Mouse (Mus musculus) liver, embryonic 13.5 days (tissue): ENCODE results near the gene Ndufa13. TPM values are rescaled to one million over a fixed set of nuclear protein-coding genes. Genes with fewer than 3 reads are reported as not detected.

ENCODE experiments used
- ATAC-seq: fragments of 200-750 bp; cut with Nextera tagmentation; 2 replicates; pipeline ENCODE4 v1.8.0; 2017; ENCODE audit warnings: low read depth, mild to moderate bottlenecking, moderate number of reproducible peaks, moderate library complexity
- DNase-seq: peaks from one replicate; pipeline ENCODE4 v3.0.0; 2022
- H3K27ac ChIP-seq: fragments of 300-500 bp; sonication (generic); 2 replicates; pipeline ENCODE4 v1.5.1; 2015; ENCODE audit warnings: moderate library complexity, mild to moderate bottlenecking, inconsistent platforms
- H3K27me3 ChIP-seq: fragments of 300-500 bp; sonication (generic); 2 replicates; pipeline ENCODE4 v1.6.1; 2015; ENCODE audit warnings: mild to moderate bottlenecking, inconsistent platforms
- H3K36me3 ChIP-seq: fragments of 300-500 bp; sonication (generic); 2 replicates; pipeline ENCODE4 v1.6.1; 2015; ENCODE audit warnings: mild to moderate bottlenecking, inconsistent platforms
- H3K4me1 ChIP-seq: fragments of 300-500 bp; sonication (generic); replicated peaks from 2 replicates; pipeline ENCODE4 v1.6.1; 2015; ENCODE audit warnings: inconsistent platforms
- H3K4me2 ChIP-seq: fragments of 300-500 bp; sonication (generic); 2 replicates; pipeline ENCODE4 v1.6.1; 2015; ENCODE audit warnings: inconsistent platforms, mild to moderate bottlenecking, moderate library complexity
- H3K4me3 ChIP-seq: fragments of 300-500 bp; sonication (generic); replicated peaks from 2 replicates; pipeline ENCODE4 v1.5.1; 2015; ENCODE audit warnings: mild to moderate bottlenecking, inconsistent platforms
- H3K9ac ChIP-seq: fragments of 300-500 bp; sonication (generic); 2 replicates; pipeline ENCODE4 v1.6.1; 2015; ENCODE audit warnings: mild to moderate bottlenecking, inconsistent platforms
- H3K9me3 ChIP-seq: fragments of 300-500 bp; sonication (generic); replicated peaks from 2 replicates; pipeline ENCODE4 v1.6.1; 2016; ENCODE audit warnings: inconsistent platforms
- WGBS: fragments of 180-500 bp; shearing (Covaris S2); methylation state at CpG from one replicate; pipeline ENCODE4 v1.1.7; 2015; ENCODE audit not compliant: insufficient replicate concordance; 5-methylcytosine and 5-hydroxymethylcytosine counted together
- polyA plus RNA-seq: library from polyadenylated mRNA; unstranded; fragments of >200 nt; fragmentation: Nextera tagmentation; extraction: Ambion mirVana; gene quantifications from 2 replicates; pipeline ENCODE4 v1.2.1, GENCODE M21; 2015

The Ndufa13 gene
- polyA plus RNA-seq, 1 experiment from 2014 or later: 114 TPM

DNA sequence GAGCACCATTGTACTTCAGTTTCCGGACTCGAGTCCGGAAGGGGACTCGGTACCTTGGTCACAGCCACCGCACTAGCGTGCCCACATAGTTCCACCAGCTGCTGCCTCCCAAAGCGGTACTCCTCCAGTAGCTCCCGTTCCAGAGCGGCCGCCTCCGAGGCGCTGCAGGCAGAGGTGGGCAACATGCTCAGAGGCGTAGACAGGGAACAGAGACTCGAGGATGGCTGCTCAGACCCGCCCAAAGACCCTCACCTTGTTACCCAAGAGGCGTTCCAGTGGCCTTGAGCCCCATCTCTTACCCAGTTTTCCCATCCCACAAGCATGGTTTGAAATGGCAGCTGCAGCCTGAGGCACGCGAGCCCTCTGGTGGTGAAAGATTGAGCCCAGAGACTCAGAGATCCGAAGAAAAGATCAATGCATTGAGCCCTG, 11.5 kb downstream of the Ndufa13 start:
- Histone ChIP-seq H3K9me3 (no peaks in the 10 kb centered on the region), H3K4me1 (peaks cover 43% of the 10 kb centered on the region), H3K27me3 (peaks cover 59% of the 10 kb centered on the region), H3K9ac (no peak overlapping the region), H3K36me3 (peaks cover 33% of the 10 kb centered on the region), H3K4me2 (no peak overlapping the region), H3K27ac (no peak overlapping the region), H3K4me3 (no peak overlapping the region)
- DNase-seq: peak; percentile 20
- 48% methylated on average over 19 of the region's 19 CpGs for WGBS
- ATAC-seq: no peak

DNA sequence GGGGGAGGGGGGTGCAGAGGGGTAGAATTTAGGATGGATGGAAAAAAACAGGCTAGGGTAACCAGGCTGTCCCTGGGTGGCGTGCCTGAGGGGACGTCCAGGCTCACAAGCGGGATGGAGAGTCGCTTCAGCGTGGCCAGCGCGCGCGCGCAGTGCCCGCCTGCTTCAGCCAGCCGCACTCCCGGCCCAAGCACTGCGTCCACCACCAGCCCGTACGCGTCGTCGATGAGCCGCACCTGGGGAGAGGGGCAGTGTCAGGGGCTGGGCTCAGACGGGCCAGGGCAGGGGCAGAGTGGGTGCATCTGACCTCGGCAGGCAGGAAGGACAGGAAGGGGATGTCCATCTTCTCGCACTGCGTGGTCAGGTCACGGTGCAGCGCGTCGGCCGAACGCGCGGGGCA, 13.5 kb downstream of the Ndufa13 start:
- peak overlapping the region; percentile 26; the same call in 1 of the 2 replicates for H3K4me3 ChIP-seq
- H3K4me1 ChIP-seq: peaks cover 31% of the 10 kb centered on the region
- H3K9ac ChIP-seq: no peak overlapping the region
- 9% methylated on average over 32 of the region's 32 CpGs for WGBS
- H3K9me3 ChIP-seq: no peaks in the 10 kb centered on the region
- DNase-seq (no peak), ATAC-seq (no peak)
- H3K4me2 ChIP-seq: peak overlapping the region; percentile 28
- no peak overlapping the region for H3K27ac ChIP-seq
- H3K36me3 ChIP-seq: peaks cover 14% of the 10 kb centered on the region
- peaks cover 79% of the 10 kb centered on the region for H3K27me3 ChIP-seq

DNA sequence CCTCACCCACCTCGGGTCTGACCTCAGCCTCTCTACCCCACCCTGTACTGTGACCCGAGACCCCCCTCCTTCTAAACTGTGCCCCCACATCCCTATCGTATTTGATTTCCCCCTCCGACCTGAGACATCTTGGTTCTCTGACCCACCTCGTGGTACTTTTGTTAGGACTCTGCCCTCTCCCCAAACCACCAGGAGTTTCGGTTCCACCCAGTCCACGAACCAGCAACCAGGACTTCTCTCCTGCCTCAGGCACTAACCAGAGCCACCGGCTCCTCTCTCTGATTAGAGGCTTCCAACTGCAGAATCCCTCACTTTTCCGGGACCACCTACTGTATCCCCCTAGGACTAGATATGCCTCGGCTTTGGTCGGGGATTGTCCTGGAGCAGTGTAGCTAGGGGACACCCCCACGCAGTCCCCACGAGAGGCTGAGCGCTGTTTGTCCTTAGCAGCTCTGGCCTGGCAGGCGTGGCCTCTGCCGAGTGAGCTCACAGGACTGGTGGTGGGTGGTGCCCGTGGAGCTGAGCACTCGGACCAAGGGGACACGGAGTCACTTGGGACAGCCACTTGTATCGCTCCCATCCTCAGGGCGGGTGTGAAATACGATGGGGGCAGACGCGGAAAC, 14.0 kb downstream of the Ndufa13 start:
- Histone ChIP-seq H3K9me3 (no peaks in the 10 kb centered on the region), H3K4me2 (peak overlapping the region; percentile 33), H3K4me3 (peak overlapping the region; percentile 26; the same call in 1 of the 2 replicates), H3K27me3 (peaks cover 84% of the 10 kb centered on the region), H3K27ac (no peak overlapping the region), H3K9ac (no peak overlapping the region), H3K36me3 (peaks cover 8% of the 10 kb centered on the region), H3K4me1 (peaks cover 27% of the 10 kb centered on the region)
- no peak for DNase-seq
- ATAC-seq: no peak
- 7% methylated on average over 24 of the region's 24 CpGs for WGBS

DNA sequence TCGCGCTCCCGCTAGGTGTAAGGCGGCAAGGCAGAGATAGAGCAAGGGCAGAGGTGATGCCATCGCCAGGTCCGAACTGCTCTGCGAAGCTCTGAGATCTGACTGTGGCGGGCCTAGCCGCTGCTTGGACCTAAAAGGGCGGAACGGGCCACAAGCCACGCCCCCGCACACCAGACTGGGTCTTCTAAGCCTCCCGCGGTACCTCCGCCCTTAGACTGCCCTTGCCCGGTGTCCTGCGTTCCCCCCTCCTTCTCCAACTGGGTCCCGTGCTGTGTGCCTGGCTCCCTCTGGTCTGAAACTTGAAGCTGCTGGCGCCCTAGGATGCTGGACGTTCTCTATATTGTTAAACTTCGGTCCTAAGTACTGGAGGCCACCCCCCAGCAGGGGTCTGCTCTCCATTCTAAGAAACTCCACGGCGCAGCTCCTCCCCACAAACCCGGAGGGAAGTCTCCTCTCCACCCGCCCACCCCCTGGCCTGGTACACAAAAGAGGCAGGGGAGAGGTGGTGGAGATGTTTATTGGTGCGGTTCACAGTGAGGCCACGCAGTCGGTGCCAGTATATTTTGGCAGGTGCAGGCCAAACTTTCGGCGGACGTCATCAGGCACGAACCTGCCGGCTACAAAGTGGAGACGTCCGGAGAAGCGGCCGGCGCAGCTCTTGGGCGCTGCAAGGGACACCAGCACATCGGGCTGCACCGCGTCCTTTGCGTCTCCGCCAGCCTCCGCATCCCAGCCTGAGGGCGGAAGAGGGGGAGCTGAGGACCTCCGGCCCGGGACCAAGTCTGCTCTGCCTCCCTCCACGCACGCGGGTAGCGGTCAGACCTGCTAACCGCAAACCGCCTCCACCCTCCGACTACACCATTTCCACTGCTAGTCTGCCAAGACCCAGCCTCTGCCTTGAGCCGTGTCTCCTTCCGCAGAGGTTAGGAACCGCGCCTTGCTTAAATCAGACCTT, 14.8 kb downstream of the Ndufa13 start, which contains the start of gene Cilp2:
Gene Cilp2, minus strand, starts transcription at position 399 of the 955 bp plus-strand sequence.
- DNase-seq: no peak
- Histone ChIP-seq H3K9me3 (no peaks in the 10 kb centered on the region), H3K9ac (no peak within 1 kb of the TSS), H3K36me3 (peaks cover under 1% of the 10 kb centered on the region; the same call in 1 of the 2 replicates), H3K4me1 (peaks cover 27% of the 10 kb centered on the region), H3K4me3 (peak within 1 kb of the TSS; percentile 26), H3K27me3 (peaks cover 92% of the 10 kb centered on the region), H3K4me2 (peak within 1 kb of the TSS; percentile 33), H3K27ac (no peak within 1 kb of the TSS)
- WGBS: 3% methylated on average over 60 of the region's 60 CpGs
- ATAC-seq: no peak

DNA sequence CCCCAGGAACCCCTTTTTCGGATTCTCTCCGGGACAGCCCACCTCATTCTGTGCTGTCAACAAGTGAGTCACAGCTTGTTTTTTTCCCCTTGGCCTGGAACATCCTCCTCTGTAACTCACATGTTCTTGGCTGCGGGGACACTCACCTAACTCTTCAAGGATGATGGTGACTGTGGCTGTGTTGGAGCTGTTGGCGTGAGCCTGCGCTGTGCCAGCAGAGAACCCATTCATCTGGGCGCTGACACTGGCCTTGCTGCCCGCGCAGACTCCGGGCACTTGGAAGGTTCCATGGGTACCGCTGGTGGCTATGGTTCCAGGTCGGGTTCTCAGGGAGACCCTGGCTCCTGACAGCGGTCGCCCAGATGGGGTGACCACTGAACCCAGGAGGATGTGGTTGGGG, 18.2 kb downstream of the Ndufa13 start:
- Histone ChIP-seq H3K9ac (no peak overlapping the region), H3K36me3 (no peaks in the 10 kb centered on the region), H3K4me1 (peaks cover 30% of the 10 kb centered on the region), H3K4me3 (no peak overlapping the region), H3K4me2 (no peak overlapping the region), H3K27ac (no peak overlapping the region), H3K27me3 (peaks cover 100% of the 10 kb centered on the region), H3K9me3 (no peaks in the 10 kb centered on the region; the same call in 1 of the 2 replicates)
- no peak for DNase-seq
- ATAC-seq: no peak
- 48% methylated on average over 13 of the region's 13 CpGs for WGBS

DNA sequence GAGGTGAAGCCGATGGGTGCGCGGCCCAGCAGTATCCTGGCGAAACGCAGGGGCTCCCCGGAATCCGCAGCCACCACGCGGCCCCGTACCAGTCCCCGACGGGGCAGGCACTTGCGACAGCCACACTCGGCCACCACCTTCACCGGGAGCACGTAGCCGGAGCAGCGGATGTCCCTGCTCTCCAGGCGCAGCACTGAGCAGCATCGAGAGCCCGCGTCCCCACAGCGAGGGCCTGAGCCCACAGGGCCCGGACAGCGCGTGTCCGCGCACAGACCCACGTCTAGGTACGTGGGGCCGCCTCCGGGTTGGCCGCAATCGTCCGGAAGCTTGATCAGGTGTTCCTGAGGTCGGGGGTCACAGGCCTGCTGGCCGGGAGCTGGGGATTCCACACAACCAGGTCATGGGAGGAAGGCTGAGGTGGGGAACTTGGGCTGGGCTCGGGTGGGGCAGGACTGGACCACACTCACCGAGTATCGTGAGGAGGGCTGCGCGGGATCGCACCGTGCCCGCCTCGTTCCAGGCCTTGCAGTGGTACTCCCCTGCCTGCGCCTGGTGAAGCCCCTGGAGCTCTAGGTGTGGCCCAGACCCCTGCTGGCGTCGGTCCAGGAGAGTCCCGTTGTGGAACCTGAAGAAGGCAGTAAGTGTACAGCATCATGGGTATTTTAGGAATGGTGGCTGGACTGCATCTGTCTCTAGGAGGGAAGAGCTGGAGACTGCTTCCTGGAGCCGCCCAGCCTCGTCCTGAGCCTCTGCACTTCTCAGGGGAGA, 19.3 kb downstream of the Ndufa13 start:
- no peak for DNase-seq
- Histone ChIP-seq H3K9ac (no peak overlapping the region), H3K9me3 (no peaks in the 10 kb centered on the region; the same call in 1 of the 2 replicates), H3K4me1 (peaks cover 20% of the 10 kb centered on the region), H3K36me3 (no peaks in the 10 kb centered on the region), H3K4me3 (no peak overlapping the region), H3K27ac (no peak overlapping the region), H3K27me3 (peaks cover 99% of the 10 kb centered on the region), H3K4me2 (no peak overlapping the region)
- ATAC-seq: no peak; the same call in 1 of the 2 replicates
- WGBS: 16% methylated on average over 52 of the region's 52 CpGs

DNA sequence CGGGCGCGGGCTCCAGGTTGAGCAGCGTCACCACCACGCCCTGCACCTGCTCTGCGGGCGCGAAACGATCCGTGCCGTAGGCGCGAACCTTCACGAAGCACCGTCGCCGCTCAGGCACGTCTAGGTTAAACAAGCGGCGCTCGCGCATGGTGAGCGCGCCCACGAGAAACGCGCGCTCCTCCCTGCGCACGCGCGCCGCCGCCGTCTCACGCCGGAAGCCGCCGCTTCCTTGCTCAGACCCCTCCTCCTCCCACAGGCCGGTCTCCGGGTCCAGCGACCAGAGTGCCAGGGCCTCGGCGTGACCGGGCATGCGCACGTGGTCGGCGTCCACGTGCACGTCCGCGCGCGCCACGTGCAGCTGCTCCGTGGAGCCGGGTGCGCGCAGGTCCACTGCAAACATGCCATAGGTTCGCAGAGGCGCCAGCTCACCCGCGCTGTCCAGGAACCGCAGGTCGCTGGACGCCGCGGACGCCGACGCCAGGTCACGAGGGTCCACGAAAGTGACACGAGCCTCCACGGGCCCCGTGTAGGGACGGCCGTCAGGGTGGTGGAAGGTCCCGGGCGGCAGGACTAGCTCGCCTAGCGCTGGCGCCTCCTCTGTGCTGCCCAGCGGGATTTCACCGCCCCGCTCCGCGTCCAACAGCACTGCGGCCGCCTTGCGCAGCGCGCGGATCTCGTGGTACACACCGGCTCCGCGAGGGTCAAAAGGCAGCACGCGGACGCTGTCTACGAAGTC, 20.2 kb downstream of the Ndufa13 start:
- Histone ChIP-seq H3K9ac (no peak overlapping the region), H3K36me3 (no peaks in the 10 kb centered on the region), H3K27ac (no peak overlapping the region), H3K4me2 (peak overlapping the region; percentile 55), H3K4me3 (peak overlapping the region; percentile 46), H3K4me1 (peaks cover 11% of the 10 kb centered on the region), H3K9me3 (no peaks in the 10 kb centered on the region; the same call in 1 of the 2 replicates), H3K27me3 (peaks cover 99% of the 10 kb centered on the region)
- no peak; the same call in 1 of the 2 replicates for ATAC-seq
- DNase-seq: no peak
- WGBS: 8% methylated on average over 103 of the region's 103 CpGs

DNA sequence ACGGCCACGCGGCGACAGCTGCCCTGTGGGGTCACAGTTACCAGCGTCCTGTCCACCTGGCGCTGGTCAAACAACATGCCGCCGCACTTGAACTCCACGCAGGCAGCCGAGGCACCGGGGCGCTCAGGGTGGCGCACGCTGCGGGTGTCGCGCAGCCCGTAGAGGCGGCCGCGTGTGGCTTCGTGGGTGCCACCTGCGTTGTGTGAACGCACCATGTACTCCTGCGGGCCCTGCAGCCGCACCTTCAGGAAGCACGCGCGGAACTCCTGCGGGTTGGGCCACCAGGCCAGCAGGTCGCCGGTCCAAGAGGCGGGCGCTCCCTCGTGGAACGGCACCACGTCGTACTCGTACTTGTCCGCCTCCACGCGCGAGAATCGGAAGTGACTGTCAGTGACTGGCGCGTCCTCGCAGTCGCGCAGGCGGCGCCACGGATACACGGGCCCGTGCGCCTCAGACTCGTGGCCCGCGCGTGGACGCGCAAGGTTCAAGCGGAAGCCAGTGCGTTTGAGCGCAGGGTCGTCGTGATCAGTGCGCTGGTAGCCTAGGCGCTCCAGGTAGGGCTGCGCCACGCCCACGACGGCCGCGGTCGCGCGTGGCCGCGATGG, 21.0 kb downstream of the Ndufa13 start:
- no peak overlapping the region for H3K27ac ChIP-seq
- ATAC-seq (no peak), DNase-seq (no peak)
- H3K9ac ChIP-seq: no peak overlapping the region
- peak overlapping the region; percentile 46 for H3K4me3 ChIP-seq
- peaks cover 11% of the 10 kb centered on the region for H3K4me1 ChIP-seq
- 21% methylated on average over 79 of the region's 79 CpGs for WGBS
- H3K27me3 ChIP-seq: peaks cover 97% of the 10 kb centered on the region
- H3K36me3 ChIP-seq: no peaks in the 10 kb centered on the region
- no peaks in the 10 kb centered on the region; the same call in 1 of the 2 replicates for H3K9me3 ChIP-seq
- peak overlapping the region; percentile 55 for H3K4me2 ChIP-seq

DNA sequence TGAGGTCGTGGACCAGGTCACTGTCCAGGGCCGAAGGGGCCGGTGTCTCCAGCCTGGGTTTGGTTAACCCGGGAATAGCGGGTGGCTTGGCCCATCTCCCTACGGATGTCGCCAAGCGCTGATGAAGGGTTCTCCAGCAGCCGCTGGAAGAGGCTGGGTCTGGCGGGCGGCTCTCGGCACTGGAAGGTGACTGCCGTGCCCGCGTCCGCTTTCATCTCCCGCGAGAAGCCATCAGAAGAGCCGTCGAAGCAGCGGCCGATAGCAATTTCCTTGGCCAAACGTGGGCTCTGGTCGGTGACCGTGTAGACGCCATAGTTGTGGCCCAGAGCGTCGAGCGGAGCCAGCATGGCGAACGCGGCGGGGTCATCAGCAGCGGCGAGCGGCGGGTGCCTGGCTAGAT, 21.5 kb downstream of the Ndufa13 start:
- DNase-seq: no peak
- Histone ChIP-seq H3K4me2 (0 out of 2 replicates have a peak overlapping the region, but pooled peaks have one; percentile 55), H3K36me3 (no peaks in the 10 kb centered on the region), H3K27ac (no peak overlapping the region), H3K4me1 (peaks cover 11% of the 10 kb centered on the region), H3K27me3 (peaks cover 97% of the 10 kb centered on the region), H3K9ac (no peak overlapping the region), H3K9me3 (no peaks in the 10 kb centered on the region; the same call in 1 of the 2 replicates), H3K4me3 (peak overlapping the region; percentile 46; the same call in 1 of the 2 replicates)
- 16% methylated on average over 37 of the region's 37 CpGs for WGBS
- ATAC-seq: no peak

DNA sequence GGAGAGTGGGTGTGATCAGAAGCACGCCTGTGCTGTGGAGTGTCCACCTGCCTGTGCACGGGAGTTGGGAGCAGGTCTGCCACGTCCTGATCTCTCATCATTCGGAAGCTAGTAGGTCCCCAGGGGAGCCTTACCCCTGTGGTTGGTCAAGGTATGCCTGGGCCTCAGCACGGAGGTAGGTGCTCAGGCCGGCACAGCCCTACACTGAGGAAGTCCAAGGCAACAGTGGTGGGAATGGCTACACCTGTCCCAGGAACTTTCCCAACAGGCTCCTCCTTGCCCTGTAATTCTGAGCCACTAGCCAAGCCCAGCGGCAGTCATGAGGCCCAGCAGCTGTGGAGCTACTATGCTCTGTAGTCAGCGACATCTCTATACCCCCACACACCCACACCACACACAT, 22.7 kb downstream of the Ndufa13 start:
- H3K27ac ChIP-seq: no peak overlapping the region
- H3K4me1 ChIP-seq: peaks cover 11% of the 10 kb centered on the region
- peaks cover 88% of the 10 kb centered on the region for H3K27me3 ChIP-seq
- H3K9me3 ChIP-seq: no peaks in the 10 kb centered on the region; the same call in 1 of the 2 replicates
- no peak overlapping the region for H3K4me3 ChIP-seq
- DNase-seq: no peak
- ATAC-seq: no peak
- no peak overlapping the region for H3K4me2 ChIP-seq
- H3K36me3 ChIP-seq: no peaks in the 10 kb centered on the region
- H3K9ac ChIP-seq: no peak overlapping the region
- 50% methylated on average over 8 of the region's 8 CpGs for WGBS
